Mouse (Mus musculus): ENCODE results near the gene Pgpep1l.

The Pgpep1l gene

DNA sequence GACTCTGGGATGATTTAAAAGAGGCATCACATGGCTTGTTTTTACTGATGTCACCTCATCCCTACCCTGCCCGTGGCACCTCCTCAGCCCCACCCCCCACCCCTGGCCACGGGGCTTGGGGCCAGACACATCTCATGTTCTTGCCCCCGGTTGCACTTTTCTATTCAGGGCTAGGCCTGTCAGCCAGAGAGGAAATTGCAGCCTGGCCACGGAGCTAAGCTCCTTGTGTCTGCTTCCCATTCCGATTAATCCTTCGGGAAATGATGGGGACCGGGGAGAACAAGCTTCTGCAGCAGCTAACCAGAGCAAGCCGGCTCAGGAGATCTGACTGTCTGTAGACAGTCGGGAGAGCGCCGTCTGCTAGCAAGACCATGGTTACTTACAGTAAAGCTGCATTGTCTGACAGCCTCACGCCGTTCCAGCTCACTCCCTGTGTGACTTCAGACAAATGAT lies 40.7 kb downstream of the Pgpep1l start:
- in situ Hi-C loops (cut with MboI; ENCODE audit: unreplicated experiment in 2 of 2) = no loop called here

DNA sequence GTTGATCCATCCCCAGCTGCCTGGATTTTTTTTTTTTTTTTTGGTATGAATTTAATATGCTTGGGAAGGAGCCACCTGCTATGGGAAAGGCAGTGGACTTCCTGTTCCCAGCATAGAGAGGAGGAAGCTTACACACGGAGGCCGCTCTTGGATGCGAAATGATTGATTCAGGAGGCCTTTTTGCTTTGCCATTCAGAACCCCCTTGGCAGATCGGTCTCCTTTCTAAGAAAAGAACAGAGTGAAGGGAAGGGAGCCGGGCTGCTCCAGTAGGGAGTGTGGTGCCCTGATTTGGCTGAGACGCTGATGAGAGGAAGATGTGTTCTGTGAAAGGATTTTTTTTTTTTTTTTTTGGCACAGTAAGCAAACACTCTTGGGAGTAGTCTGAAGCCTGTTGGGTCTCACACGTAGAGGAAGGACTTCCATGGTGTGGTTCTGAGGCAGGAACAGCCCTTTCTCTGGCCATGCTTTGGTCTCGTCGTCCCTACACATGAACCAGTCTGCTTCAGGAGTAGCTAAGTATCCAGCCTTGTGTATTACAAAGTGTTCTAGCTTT lies 42.3 kb downstream of the Pgpep1l start:
- in situ Hi-C loops (cut with MboI; ENCODE audit: unreplicated experiment in 2 of 2) = no loop called here

DNA sequence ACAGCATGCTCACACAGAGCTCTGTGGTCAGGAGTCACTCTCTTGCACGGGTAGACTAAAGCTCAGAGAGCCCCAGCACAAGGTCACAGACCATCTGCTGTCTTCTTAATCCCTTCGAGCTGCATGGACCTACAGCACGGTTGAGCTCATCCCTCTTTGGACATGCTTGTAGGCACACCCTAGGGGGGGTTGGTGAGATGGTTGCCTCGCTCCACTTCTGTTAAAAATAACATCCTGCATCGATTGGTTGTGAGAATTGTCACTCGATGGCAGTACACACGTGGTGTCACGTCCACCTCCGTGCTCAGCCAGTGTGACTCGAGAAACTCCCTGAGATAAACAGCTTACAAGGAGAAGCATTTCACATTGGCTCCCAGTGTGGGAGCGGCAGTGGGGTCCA lies 45.2 kb downstream of the Pgpep1l start:
- in situ Hi-C loops (cut with MboI; ENCODE audit: unreplicated experiment in 2 of 2) = no loop called here

DNA sequence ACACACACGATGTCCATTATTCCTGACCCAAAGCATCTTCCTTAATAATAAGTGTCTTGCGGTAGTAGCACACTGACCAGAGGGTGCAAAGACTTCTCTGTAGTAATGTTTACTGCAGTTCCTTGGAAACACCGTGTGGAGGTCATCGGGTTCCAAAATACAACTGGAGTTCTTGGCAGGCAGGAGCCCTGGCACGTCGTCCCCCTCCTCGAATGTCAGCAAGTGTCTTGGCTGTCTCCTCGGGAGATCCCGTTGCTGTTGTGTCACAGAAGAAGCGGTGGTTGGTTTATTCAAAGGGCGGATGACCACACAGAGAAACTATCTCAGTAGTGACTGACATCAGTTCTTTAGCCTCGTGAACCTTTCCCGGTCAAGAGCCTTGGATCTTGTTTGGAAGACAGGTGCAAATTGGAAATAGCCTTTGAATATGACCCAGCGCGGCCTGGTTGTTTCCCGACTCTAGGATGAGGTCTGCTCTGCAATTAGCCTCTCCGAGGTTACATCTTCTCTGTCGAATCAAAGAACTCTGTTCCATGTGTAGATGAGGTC lies 48.4 kb downstream of the Pgpep1l start:
- in situ Hi-C loops (cut with MboI; ENCODE audit: unreplicated experiment in 2 of 2) = no loop called here

DNA sequence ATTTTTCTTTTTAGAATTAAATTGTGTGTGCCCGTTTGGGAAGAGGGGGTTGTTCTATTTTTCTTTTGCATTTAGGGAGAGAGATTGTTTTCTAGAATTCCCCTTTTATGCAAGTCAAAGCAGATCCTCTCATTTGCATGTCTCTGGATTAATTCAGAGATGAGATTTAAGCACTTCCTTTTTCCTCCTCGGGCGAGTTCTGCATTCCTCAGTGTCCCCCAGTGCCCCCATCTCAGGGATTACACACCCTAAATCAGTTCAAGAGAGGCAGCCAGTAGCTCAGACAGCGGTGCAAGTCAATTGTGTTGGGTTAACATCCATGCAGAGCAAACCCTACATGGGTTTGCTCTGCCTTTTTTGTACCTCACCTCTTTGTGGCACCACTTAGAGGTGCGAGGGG lies 50.2 kb downstream of the Pgpep1l start:
- in situ Hi-C loops (cut with MboI; ENCODE audit: unreplicated experiment in 2 of 2) = no loop called here

DNA sequence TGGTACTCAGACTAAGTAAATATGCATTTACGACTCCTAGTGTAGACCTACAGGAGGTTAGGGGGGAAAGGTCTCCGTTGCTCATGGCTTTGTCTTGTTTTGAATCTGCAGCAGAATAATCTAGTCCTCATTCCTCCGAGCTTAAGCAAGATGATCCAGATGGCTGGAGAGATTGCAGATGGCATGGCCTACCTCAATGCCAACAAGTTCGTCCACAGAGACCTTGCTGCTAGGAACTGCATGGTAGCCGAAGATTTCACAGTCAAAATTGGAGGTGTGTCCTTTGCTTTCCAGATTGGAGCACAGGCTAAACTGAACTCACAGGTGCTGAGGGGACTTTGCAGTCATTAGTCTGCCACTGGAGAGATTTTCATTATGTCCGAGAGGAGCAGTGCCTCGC lies 52.1 kb downstream of the Pgpep1l start:
- in situ Hi-C loops (cut with MboI; ENCODE audit: unreplicated experiment in 2 of 2) = no loop called here

DNA sequence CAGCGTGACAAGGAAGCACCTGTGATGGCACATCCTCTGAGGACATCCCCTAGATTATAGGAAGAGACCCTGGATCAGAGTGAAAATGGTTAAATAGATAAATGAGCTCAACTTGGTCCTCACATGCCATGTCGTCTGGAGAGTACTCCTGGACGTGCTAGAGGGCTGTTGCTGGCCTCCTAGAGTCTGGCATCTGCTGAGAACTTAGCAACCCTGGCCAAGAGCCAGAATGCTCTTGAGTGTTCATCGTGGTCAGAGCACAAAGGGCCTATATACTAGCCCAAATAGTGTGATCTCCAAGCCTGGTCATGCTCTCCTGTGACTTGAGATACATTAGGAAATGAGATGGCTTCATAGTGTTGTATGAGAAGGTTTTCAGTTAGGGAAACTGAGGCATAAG lies 53.6 kb downstream of the Pgpep1l start:
- in situ Hi-C loops (cut with MboI; ENCODE audit: unreplicated experiment in 2 of 2) = no loop called here

DNA sequence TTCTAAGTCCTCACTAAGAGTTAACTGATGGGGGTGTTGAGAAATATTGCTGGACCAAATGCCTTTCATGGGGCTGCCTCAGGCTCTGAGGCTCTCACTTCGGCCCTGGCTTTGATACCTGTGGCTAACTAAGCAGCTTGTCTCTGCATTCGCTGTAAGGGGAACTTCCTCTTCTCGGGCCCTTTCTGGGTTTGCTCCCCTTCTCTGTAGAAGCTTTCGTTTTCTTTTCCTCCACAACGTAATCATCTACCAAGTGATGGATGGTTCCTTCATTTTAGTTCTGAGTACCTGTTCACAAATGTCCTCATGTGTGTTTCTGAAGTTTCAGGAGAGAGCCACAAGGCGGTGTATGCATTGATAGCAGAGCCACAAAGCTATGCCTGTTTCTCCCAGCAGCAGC lies 55.0 kb downstream of the Pgpep1l start:
- in situ Hi-C loops (cut with MboI; ENCODE audit: unreplicated experiment in 2 of 2) = no loop called here

DNA sequence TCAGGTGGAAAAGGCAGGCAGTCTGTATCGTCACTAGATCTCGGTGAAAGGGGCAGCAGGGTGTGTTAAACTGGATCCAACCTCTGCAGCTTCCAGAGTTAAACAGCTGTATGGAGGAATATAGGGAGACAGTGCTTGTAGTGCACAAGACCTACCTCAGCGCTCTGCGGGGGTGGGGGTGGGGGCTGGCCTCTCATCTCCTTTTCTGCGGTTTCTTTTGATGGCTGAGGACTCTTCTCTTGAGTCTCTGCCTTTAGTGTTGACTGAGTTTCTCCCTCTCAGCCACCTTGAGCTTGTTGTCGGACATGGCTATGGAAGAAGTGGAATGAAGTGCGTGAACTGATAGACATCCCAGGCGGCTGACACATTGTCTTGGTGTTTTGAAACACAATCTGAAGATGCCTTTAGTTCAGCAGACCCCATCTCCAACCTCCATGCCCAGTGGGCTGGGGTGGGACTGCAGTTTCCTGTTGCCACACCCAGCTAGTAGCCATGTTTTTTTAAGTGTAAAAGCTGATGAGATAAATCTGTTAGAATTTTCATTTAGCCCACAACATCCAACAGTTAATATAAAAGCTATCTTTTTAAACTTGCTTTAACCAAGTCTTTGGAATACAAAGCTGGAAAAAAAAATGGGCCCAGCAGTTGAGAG lies 58.1 kb downstream of the Pgpep1l start:
- in situ Hi-C loops (cut with MboI; ENCODE audit: unreplicated experiment in 2 of 2) = no loop called here

DNA sequence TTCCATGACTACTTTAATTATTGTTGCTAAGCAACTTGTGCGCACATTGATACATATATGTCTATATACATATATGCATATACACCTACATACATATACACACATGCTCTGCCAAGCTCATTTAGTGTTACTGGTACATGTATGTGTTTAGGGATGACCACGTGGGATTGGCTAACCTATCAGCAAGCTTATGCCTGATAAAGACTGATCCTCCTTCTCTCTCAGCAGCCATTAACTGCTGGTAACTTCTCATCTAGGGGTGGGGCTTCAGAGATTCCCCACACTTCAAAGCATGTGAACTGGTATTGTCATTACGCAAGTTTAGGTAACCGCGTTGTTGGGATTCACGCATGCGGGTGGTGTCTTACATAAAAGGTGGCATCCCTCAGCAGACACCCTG lies 64.4 kb downstream of the Pgpep1l start:
- in situ Hi-C loops (cut with MboI; ENCODE audit: unreplicated experiment in 2 of 2) = no loop called here

DNA sequence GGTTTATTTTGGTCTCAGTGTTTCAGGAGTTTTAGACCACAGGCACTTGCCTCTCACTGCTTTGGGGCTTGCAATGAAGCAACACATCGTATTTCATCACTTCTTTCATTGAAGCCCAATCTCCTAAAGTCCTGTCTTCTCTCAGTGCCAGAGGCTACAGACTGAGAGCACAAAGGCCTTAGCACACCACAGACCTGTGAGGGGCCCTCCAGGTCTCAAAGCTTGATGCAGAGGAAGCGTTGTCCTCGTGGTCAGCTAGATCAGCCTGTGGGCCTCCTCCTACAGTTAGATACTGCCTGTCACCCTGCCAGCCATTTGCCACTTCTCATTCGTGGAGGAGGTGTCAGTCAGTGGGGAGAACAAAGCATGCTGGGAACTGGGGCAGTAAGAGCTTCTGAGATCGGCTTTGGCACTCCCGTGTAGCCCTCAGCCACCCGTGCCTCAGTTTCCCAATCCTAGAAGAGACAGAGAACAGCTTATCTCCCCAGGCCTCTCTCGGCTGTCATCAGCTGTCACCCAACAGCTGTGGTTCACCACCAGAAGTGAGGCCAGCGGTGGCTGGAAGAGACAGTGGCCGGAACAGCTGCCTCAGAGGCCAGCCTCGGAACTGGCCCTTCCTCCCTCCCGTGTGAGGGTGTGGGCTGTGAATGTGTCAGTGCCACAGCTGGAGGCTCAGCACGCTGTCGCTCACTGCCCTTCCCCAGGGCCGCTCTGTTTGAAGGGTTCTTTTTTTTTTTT lies 69.9 kb downstream of the Pgpep1l start:
- in situ Hi-C loops (cut with MboI; ENCODE audit: unreplicated experiment in 2 of 2) = no loop called here

DNA sequence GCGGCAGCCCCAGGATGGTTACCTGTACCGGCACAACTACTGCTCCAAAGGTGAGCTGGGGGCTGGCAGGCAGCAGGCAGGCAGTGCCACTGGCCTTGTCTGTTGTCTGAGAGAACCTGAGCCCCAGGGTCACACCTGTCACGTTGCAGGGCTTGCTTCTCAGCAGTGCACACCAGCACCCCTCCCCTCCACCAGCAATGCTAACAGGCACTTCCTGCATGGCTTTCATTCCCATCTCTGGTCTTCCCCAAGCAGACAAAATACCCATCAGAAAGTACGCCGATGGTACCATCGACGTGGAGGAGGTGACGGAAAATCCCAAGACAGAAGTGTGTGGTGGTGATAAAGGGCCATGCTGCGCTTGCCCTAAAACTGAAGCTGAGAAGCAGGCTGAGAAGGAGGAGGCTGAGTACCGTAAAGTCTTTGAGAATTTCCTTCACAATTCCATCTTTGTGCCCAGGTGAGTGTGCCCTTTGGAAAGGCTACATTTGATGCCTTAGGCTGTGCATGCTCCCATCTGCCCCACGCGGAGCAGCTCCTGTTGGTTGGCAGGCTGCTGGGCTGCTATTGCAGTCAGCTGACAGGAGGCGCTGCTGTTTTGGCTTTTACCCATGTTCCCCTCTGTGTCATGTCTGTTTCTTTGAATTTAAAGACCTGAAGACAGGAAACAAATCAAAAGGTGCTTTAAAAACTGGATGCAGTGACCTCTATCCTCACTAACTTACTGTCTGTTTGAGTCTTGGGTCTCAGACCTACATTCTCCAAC lies 74.2 kb downstream of the Pgpep1l start:
- in situ Hi-C loops (cut with MboI; ENCODE audit: unreplicated experiment in 2 of 2) = no loop called here

DNA sequence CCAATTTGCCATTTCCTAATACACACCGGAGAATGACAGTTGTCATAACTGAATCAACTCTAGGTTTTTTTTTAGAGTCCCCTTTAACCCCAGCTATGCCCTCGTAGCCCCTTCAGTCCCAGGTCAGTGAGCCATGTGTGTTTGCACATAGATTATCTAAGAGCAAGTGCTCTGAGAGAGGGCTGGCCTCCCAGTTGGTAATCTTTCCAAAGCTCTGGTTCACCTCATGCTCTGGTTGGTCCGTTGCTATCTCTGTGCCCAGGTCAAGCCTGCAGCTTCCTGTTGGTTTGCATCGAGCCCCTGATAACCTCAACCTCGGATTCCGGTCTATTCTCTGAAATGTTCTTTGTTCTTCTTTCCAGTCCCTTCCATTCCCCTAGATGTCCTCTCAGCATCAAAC lies 74.8 kb downstream of the Pgpep1l start:
- in situ Hi-C loops (cut with MboI; ENCODE audit: unreplicated experiment in 2 of 2) = no loop called here
